Mouse (Mus musculus) embryonic facial prominence, embryonic 14.5 days (tissue): Measurements from ENCODE around the gene Fdxr. TPM values are rescaled to one million over a fixed set of nuclear protein-coding genes. Genes with fewer than 3 reads are reported as not detected.
A peak's percentile ranks its signal among the peaks of the same experiment; 100 is the strongest.

Experiments
- ATAC-seq: fragments of 200-750 bp; cut with Nextera tagmentation; 2 replicates; pipeline ENCODE4 v1.8.0; 2017; ENCODE audit warnings: low read depth, moderate number of reproducible peaks, moderate TSS enrichment
- DNase-seq: peaks from one replicate; pipeline ENCODE4 v3.0.0-alpha.2; 2015; ENCODE audit warnings: low spot score
- H3K27ac ChIP-seq: fragments of 300-500 bp; sonication (generic); replicated peaks from 2 replicates; pipeline ENCODE4 v1.5.1; 2014; ENCODE audit warnings: low read depth, mild to moderate bottlenecking, low read length, moderate library complexity
- H3K27me3 ChIP-seq: fragments of 300-500 bp; sonication (generic); replicated peaks from 2 replicates; pipeline ENCODE4 v1.6.1; 2014; ENCODE audit warnings: low read length; ENCODE audit not compliant: control insufficient read depth, insufficient read depth
- H3K36me3 ChIP-seq: fragments of 300-500 bp; sonication (generic); 2 replicates; pipeline ENCODE4 v1.6.1; 2014; ENCODE audit warnings: low read length, mixed read lengths; ENCODE audit not compliant: control insufficient read depth, insufficient read depth
- H3K4me1 ChIP-seq: fragments of 300-500 bp; sonication (generic); 2 replicates; pipeline ENCODE4 v1.6.1; 2014; ENCODE audit warnings: antibody characterized with exemption, low read length; ENCODE audit not compliant: control insufficient read depth, insufficient read depth
- H3K4me2 ChIP-seq: fragments of 300-500 bp; sonication (generic); 2 replicates; pipeline ENCODE4 v1.6.1; 2014; ENCODE audit warnings: low read depth, mild to moderate bottlenecking, low read length, moderate library complexity, mixed read lengths
- H3K4me3 ChIP-seq: fragments of 300-500 bp; sonication (generic); 2 replicates; pipeline ENCODE4 v1.5.1; 2014; ENCODE audit warnings: low read depth, mild to moderate bottlenecking, low read length
- H3K9ac ChIP-seq: fragments of 300-500 bp; sonication (generic); 2 replicates; pipeline ENCODE4 v1.6.1; 2014; ENCODE audit warnings: low read depth, mild to moderate bottlenecking, low read length, moderate library complexity, mixed read lengths
- H3K9me3 ChIP-seq: fragments of 300-500 bp; sonication (generic); 2 replicates; pipeline ENCODE4 v1.6.1; 2016; ENCODE audit warnings: low read length; ENCODE audit not compliant: control insufficient read depth
- WGBS: fragments of 180-500 bp; shearing (Covaris S2); extraction: QIAGEN DNeasy Blood & Tissue Kit; methylation state at CpG from one replicate; pipeline ENCODE4 v1.1.7; 2014; 5-methylcytosine and 5-hydroxymethylcytosine counted together
- polyA plus RNA-seq: library from polyadenylated mRNA; unstranded; fragments of >200 nt; fragmentation: Nextera tagmentation; extraction: Ambion mirVana; gene quantifications from 2 replicates; pipeline ENCODE4 v1.2.1, GENCODE M21; 2014

The Fdxr gene
- polyA plus RNA-seq, 1 experiment from 2014 or later = 10.4 TPM

- Histone ChIP-seq H3K4me1 (peaks cover 11% of the 10 kb centered on the region; the same call in 1 of the 2 replicates), H3K9ac (no peak overlapping the region), H3K4me3 (no peak overlapping the region), H3K27ac (no peak overlapping the region), H3K4me2 (no peak overlapping the region), H3K9me3 (no peaks in the 10 kb centered on the region), H3K27me3 (peaks cover 94% of the 10 kb centered on the region), H3K36me3 (peaks cover 14% of the 10 kb centered on the region; the same call in 1 of the 2 replicates)
- DNase-seq = no peak
- 69% methylated on average over 7 of the region's 7 CpGs for WGBS
- no peak for ATAC-seq
Observed at GRCm38 (mm10) chr11:115264136-115264861, 12.6 kb downstream of the Fdxr start.

GRCm38 (mm10) chr11:115262954-115263353 lies 13.9 kb downstream of the Fdxr start:
- peaks cover 98% of the 10 kb centered on the region for H3K27me3 ChIP-seq
- no peaks in the 10 kb centered on the region for H3K9me3 ChIP-seq
- no peak overlapping the region for H3K4me2 ChIP-seq
- H3K4me1 ChIP-seq = peaks cover 12% of the 10 kb centered on the region; the same call in 1 of the 2 replicates
- H3K36me3 ChIP-seq = 0 out of 2 replicates have a peak, but pooled peaks cover 2% of the 10 kb centered on the region
- DNase-seq = no peak
- H3K4me3 ChIP-seq = no peak overlapping the region
- no peak for ATAC-seq
- WGBS = 79% methylated on average over 11 of the region's 11 CpGs
- H3K9ac ChIP-seq = no peak overlapping the region
- H3K27ac ChIP-seq = no peak overlapping the region

GRCm38 (mm10) chr11:115259134-115259533 lies 17.7 kb downstream of the Fdxr start:
- Histone ChIP-seq H3K9me3 (no peaks in the 10 kb centered on the region), H3K4me1 (0 out of 2 replicates have a peak, but pooled peaks cover 6% of the 10 kb centered on the region), H3K27me3 (peaks cover 86% of the 10 kb centered on the region), H3K4me2 (no peak overlapping the region), H3K36me3 (no peaks in the 10 kb centered on the region), H3K9ac (no peak overlapping the region), H3K4me3 (no peak overlapping the region), H3K27ac (no peak overlapping the region)
- WGBS = 60% methylated on average over 4 of the region's 4 CpGs
- no peak for DNase-seq
- ATAC-seq = no peak

GRCm38 (mm10) chr11:115257775-115258510 lies 18.9 kb downstream of the Fdxr start:
- peak; percentile 33 for DNase-seq

GRCm38 (mm10) chr11:115251258-115251657 lies 25.6 kb downstream of the Fdxr start:
- no peak overlapping the region for H3K9ac ChIP-seq
- H3K36me3 ChIP-seq = no peaks in the 10 kb centered on the region
- no peak overlapping the region for H3K4me3 ChIP-seq
- peaks cover 82% of the 10 kb centered on the region for H3K27me3 ChIP-seq
- DNase-seq (no peak), ATAC-seq (no peak)
- H3K9me3 ChIP-seq = no peaks in the 10 kb centered on the region
- H3K4me1 ChIP-seq = peaks cover 8% of the 10 kb centered on the region; the same call in 1 of the 2 replicates
- 61% methylated on average over 3 of the region's 3 CpGs for WGBS
- no peak overlapping the region for H3K4me2 ChIP-seq
- H3K27ac ChIP-seq = no peak overlapping the region

More at GRCm38 (mm10) chr11:115257775-115258510, 18.9 kb downstream of the Fdxr start:
- peak overlapping the region; percentile 24 for H3K4me3 ChIP-seq
- H3K9me3 ChIP-seq = no peaks in the 10 kb centered on the region
- H3K4me1 ChIP-seq = 0 out of 2 replicates have a peak, but pooled peaks cover 6% of the 10 kb centered on the region
- H3K4me2 ChIP-seq = peak overlapping the region; percentile 33
- 27% methylated on average over 27 of the region's 59 CpGs for WGBS
- ATAC-seq = 0 out of 2 replicates have a peak, but pooled peaks have one; percentile 41
- H3K9ac ChIP-seq = no peak overlapping the region
- peaks cover 78% of the 10 kb centered on the region for H3K27me3 ChIP-seq
- no peak overlapping the region for H3K27ac ChIP-seq
- H3K36me3 ChIP-seq = no peaks in the 10 kb centered on the region

GRCm38 (mm10) chr11:115250405-115251090 lies 26.3 kb downstream of the Fdxr start:
- Histone ChIP-seq H3K4me2 (peak overlapping the region; percentile 78), H3K4me1 (peaks cover 8% of the 10 kb centered on the region; the same call in 1 of the 2 replicates), H3K9ac (peak overlapping the region; percentile 45), H3K36me3 (no peaks in the 10 kb centered on the region), H3K4me3 (peak overlapping the region; percentile 42), H3K27ac (no peak overlapping the region), H3K27me3 (peaks cover 77% of the 10 kb centered on the region), H3K9me3 (no peaks in the 10 kb centered on the region)
- no peak for DNase-seq
- 3% methylated on average over 22 of the region's 36 CpGs for WGBS
- no peak for ATAC-seq

GRCm38 (mm10) chr11:115249721-115250404 lies 27.0 kb downstream of the Fdxr start:
- Histone ChIP-seq H3K27ac (no peak overlapping the region), H3K4me3 (peak overlapping the region; percentile 42), H3K4me2 (peak overlapping the region; percentile 78), H3K27me3 (peaks cover 70% of the 10 kb centered on the region), H3K4me1 (peaks cover 8% of the 10 kb centered on the region; the same call in 1 of the 2 replicates), H3K36me3 (no peaks in the 10 kb centered on the region), H3K9me3 (no peaks in the 10 kb centered on the region), H3K9ac (peak overlapping the region; percentile 45)
- DNase-seq = no peak
- ATAC-seq = peak; percentile 38; the same call in 1 of the 2 replicates
- under 1% methylated on average over 32 of the region's 63 CpGs for WGBS

GRCm38 (mm10) chr11:115247945-115248344 lies 28.9 kb downstream of the Fdxr start:
- H3K27ac ChIP-seq = no peak overlapping the region
- peaks cover 64% of the 10 kb centered on the region for H3K27me3 ChIP-seq
- H3K36me3 ChIP-seq = 0 out of 2 replicates have a peak, but pooled peaks cover 7% of the 10 kb centered on the region
- no peak for ATAC-seq
- H3K4me1 ChIP-seq = peaks cover 8% of the 10 kb centered on the region; the same call in 1 of the 2 replicates
- no peaks in the 10 kb centered on the region for H3K9me3 ChIP-seq
- no peak for DNase-seq
- H3K4me2 ChIP-seq = no peak overlapping the region
- whole genome bisulfite sequencing = 57% methylated on average over 6 of the region's 6 CpGs
- no peak overlapping the region for H3K4me3 ChIP-seq
- H3K9ac ChIP-seq = no peak overlapping the region
